ENCODE assay signal across 8 mouse cellular contexts in the genomic region with DNA sequence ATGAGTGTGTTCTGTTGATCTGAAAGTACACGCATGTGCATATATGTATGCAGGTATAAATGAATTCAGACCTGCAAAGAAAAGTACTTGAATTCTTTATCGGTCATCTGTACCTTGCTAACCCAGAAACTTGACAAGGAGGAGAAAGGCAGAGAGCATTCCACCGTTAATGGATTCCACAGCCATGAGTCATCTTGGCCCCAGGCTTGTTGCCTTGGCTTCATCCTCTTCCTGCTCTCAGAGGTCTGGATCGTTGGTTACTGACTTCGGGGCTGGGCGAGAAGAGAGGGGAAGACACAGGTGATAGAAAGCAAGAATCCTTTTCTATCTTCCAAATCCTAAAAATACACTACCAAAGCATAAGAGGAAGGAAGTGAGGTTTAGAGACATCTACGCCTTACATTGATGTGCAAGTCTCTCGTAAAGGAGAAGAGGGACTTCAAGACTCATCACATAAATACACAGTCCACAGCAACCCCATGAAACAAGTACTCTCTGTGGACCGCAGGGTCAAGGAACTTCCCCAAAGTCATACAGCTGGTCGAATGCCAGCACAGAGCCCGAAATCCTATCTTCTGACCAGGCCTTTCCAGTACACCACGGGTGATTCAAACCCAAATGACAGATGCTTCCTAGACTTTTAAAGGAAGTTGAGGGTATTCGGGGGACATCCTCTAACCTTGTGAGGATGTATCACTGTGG. TPM values are rescaled to one million over a fixed set of nuclear protein-coding genes. Genes with fewer than 3 reads are reported as not detected.
DNase-seq lines count a peak whose midpoint lies in the region; ATAC-seq lines count a peak whose summit lies in the region.

No protein-coding gene starts in this region.

- no peaks in the 10 kb centered on the region for H3K27me3 ChIP-seq in kidney, embryonic 14.5 days (ENCODE audit: control insufficient read depth, insufficient read depth, low read length)
- H3K27me3 ChIP-seq in heart, embryonic 13.5 days (replicated peaks) = no peaks in the 10 kb centered on the region

- no peak for ATAC-seq in kidney, embryonic 14.5 days (ENCODE audit: low FRiP score, low TSS enrichment)
- ATAC-seq in heart, embryonic 13.5 days (ENCODE audit: extremely low read depth, insufficient number of reproducible peaks, low FRiP score, low TSS enrichment) = no peak
- peak; percentile 52 for ATAC-seq in megakaryocyte progenitor cell, adult 5-6 weeks (replicated peaks; ENCODE audit: poor library complexity)
- ATAC-seq in megakaryocyte-erythroid progenitor cell, adult 5-6 weeks (replicated peaks; ENCODE audit: low FRiP score, low TSS enrichment, poor library complexity, severe bottlenecking) = no peak

- H3K9ac ChIP-seq in kidney, embryonic 14.5 days (ENCODE audit: low read depth, low read length) = no peak overlapping the region
- H3K9ac ChIP-seq in heart, embryonic 13.5 days = no peak overlapping the region

- no peak overlapping the region for H3K4me2 ChIP-seq in kidney, embryonic 14.5 days (replicated peaks; ENCODE audit: low read depth, low read length)
- H3K4me2 ChIP-seq in heart, embryonic 13.5 days = peak overlapping the region; percentile 33

- H3K4me1 ChIP-seq in kidney, embryonic 14.5 days (ENCODE audit: control insufficient read depth, insufficient read depth, low read length) = no peaks in the 10 kb centered on the region; the same call in 1 of the 2 replicates
- peaks cover 43% of the 10 kb centered on the region for H3K4me1 ChIP-seq in heart, embryonic 13.5 days

- H3K27ac ChIP-seq in kidney, embryonic 14.5 days (ENCODE audit: low read depth, low read length) = no peak overlapping the region
- peak overlapping the region; percentile 77 for H3K27ac ChIP-seq in heart, embryonic 13.5 days (replicated peaks)

- no peak overlapping the region for H3K4me3 ChIP-seq in kidney, embryonic 14.5 days (ENCODE audit: low read length)
- no peak overlapping the region for H3K4me3 ChIP-seq in heart, embryonic 13.5 days

- DNase-seq in kidney, adult 9 months = peak; percentile 58
- peak; percentile 38 for DNase-seq in embryo, embryonic 11 days
- no peak for DNase-seq in layer of hippocampus, adult 9-11 months
- DNase-seq in spleen, postnatal 4 days (ENCODE audit: low spot score in 2 of 2) = no peak

- no peaks in the 10 kb centered on the region for H3K9me3 ChIP-seq in kidney, embryonic 14.5 days (ENCODE audit: control insufficient read depth, low read length)
- H3K9me3 ChIP-seq in heart, embryonic 13.5 days = no peaks in the 10 kb centered on the region

- no peaks in the 10 kb centered on the region; the same call in 1 of the 2 replicates for H3K36me3 ChIP-seq in kidney, embryonic 14.5 days (ENCODE audit: control insufficient read depth, insufficient read depth, low read length)
- H3K36me3 ChIP-seq in heart, embryonic 13.5 days = no peaks in the 10 kb centered on the region; the same call in 1 of the 2 replicates

- 70% methylated on average over 13 of the region's 13 CpGs for WGBS in kidney, embryonic 14.5 days
- WGBS in heart, embryonic 13.5 days = 44% methylated on average over 13 of the region's 13 CpGs

RNA-seq across cellular contexts. Expression of gene Zfp462, which starts 35.1 kb away (rescaled TPM):
- 6.2 and 10.0 TPM in 2 replicates for polyA plus RNA-seq in kidney, embryonic 14.5 days (2014; fragmentation: Nextera tagmentation; extraction: Ambion mirVana)
- 3.1 TPM in 2 replicates for polyA plus RNA-seq in heart, embryonic 13.5 days (2015; fragmentation: Nextera tagmentation; extraction: Ambion mirVana)
- 0.25 and 0.93 TPM in 2 replicates for total RNA-seq in megakaryocyte progenitor cell, adult 5-6 weeks (2015)
- total RNA-seq in megakaryocyte progenitor cell, adult 5-6 weeks (2017) = 0.10 and 0.12 TPM in 2 replicates
- total RNA-seq in megakaryocyte-erythroid progenitor cell, adult 5-6 weeks (2014; fragmentation: Nextera tagmentation) = 1.0 TPM in 1 of 2 replicates, not detected in the other
- total RNA-seq in megakaryocyte-erythroid progenitor cell, adult 5-6 weeks (2017) = 0.57 and 0.99 TPM in 2 replicates

Comparison
In these comparisons a context has a peak if more than half of its experiments do, and no peak if none do; other contexts are left out.
1. DNase-seq: peak in kidney, adult 9 months (single experiment) and embryo, embryonic 11 days (single experiment); none in layer of hippocampus, adult 9-11 months (single experiment) and spleen, postnatal 4 days (0 of 2).